Mouse (Mus musculus) cerebellum, adult 2 months (tissue): Measurements from ENCODE around the gene Camk2n1. TPM values are rescaled to one million over a fixed set of nuclear protein-coding genes. Genes with fewer than 3 reads are reported as not detected.

Experiments
- DNase-seq, 2 experiments: peaks; one replicate each; pipeline ENCODE4 v3.0.0; 2021
- H3K27ac ChIP-seq: fragments of 200-500 bp; 2 replicates; pipeline ENCODE4 v1.5.1; 2012; ENCODE audit warnings: low read length, control low read depth, inconsistent platforms; ENCODE audit not compliant: insufficient read depth
- H3K27me3 ChIP-seq: fragments of 200-500 bp; 2 replicates; pipeline ENCODE4 v1.6.1; 2012; ENCODE audit warnings: inconsistent platforms, mild to moderate bottlenecking, low read length, moderate library complexity; ENCODE audit not compliant: control insufficient read depth, insufficient read depth
- H3K4me1 ChIP-seq: fragments of 200-500 bp; 2 replicates; pipeline ENCODE4 v1.6.1; 2011; ENCODE audit warnings: low read length; ENCODE audit not compliant: control insufficient read depth, insufficient read depth
- H3K4me3 ChIP-seq: fragments of 200-500 bp; replicated peaks from 2 replicates; pipeline ENCODE3; 2011; ENCODE audit warnings: mild to moderate bottlenecking, low read depth, low read length, control low read depth; ENCODE audit not compliant: insufficient read depth
- CTCF ChIP-seq: fragments of 200-500 bp; IDR thresholded peaks from 2 replicates; pipeline ENCODE4 v1.5.1; 2011; ENCODE audit warnings: low read depth, mild to moderate bottlenecking, control low read depth, low read length, moderate library complexity, borderline replicate concordance; ENCODE audit not compliant: insufficient read depth
- POLR2A ChIP-seq: fragments of 200-500 bp; IDR thresholded peaks from 2 replicates; pipeline ENCODE4 v1.6.1; 2011; ENCODE audit warnings: low read length, control low read depth, borderline replicate concordance; ENCODE audit not compliant: insufficient read depth
- WGBS: fragments of 180-500 bp; shearing (Covaris S2); methylation state at CpG from one replicate; pipeline ENCODE4 v1.1.7; 2018; 5-methylcytosine and 5-hydroxymethylcytosine counted together
- polyA plus RNA-seq: library from polyadenylated mRNA; depleted of rRNA; stranded (reverse); fragments of >200 nt; gene quantifications from 2 replicates; pipeline ENCODE4 v1.2.3, GENCODE M21; 2012

Camk2n1 gene
- polyA plus RNA-seq, 1 experiment, result 109 TPM

DNA sequence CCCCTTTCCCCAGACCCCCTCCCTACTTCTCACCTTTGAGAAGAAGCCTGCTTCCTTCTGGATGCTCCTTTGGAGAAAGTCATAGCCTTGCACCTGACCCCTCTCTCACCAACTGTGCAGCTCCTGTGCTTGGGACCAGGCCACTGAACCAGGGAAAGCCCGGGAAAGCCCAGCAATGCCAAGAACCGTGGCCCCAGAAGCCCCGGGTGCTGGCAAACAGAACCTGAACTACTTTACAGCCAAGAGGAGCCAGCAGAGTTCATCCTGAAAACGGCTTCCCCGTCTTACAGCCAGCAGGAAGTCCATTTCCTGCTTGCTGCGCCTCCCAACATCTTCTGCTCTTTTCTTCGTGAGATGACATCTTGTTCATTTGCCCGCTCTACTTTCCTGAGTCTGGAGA lies 28.6 kb downstream of the Camk2n1 start:
- H3K4me3 ChIP-seq, result no peak overlapping the region
- no peak for TF ChIP-seq CTCF
- no peak for TF ChIP-seq POLR2A
- H3K4me1 ChIP-seq, result 0 out of 2 replicates have a peak, but pooled peaks cover under 1% of the 10 kb centered on the region
- WGBS, result 10% methylated on average over 8 of the region's 8 CpGs
- no peak for DNase-seq
- H3K27me3 ChIP-seq, result no peaks in the 10 kb centered on the region
- H3K27ac ChIP-seq, result no peak overlapping the region

DNA sequence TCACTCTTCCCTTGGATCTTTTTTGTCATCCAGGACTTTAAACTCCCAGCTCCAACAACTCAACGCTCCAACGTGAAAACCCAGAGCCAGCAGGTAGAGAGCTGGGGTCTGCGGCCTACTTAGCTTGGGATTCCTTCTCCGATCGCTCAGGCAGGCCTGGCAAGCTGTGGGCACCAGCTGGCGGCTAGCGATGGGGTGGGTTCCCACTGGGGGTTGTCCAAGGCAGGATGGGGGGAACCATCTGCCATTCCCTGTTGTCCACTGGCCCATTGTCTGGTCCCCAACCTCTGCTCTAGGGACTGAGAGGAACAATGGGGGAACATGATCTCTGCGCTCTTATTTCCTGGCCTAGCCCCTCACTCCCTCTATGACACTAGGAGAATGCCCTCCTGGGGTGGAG lies 34.1 kb downstream of the Camk2n1 start:
- DNase-seq, result peak in 1 of 2 experiments; percentile 25
- TF ChIP-seq POLR2A (no peak), CTCF (no peak)
- peaks cover 10% of the 10 kb centered on the region for H3K4me1 ChIP-seq
- H3K27ac ChIP-seq, result no peak overlapping the region
- H3K27me3 ChIP-seq, result no peaks in the 10 kb centered on the region
- no peak overlapping the region for H3K4me3 ChIP-seq
- WGBS, result 17% methylated on average over 8 of the region's 8 CpGs

DNA sequence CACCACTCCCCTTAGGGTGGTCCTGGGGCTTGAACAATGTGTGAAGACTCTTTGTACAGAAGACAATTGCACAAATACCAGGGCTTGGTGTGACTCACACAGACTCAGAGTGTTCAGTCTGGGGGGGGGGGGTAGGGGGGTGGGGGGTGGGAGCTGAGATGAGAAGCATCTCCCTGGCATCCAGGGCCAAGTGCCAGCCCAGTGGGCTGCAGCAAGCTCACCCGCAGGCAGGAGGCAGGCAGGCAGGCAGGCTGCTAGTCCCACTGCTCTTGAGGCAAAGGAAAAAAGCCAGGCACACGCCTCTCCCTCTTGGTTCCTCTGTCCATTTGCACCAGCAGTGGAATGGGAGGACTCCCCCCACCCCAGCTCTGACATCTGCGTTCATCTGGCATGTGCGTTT lies 37.0 kb downstream of the Camk2n1 start:
- 60% methylated on average over 4 of the region's 4 CpGs for WGBS
- Histone ChIP-seq H3K27ac (no peak overlapping the region), H3K4me1 (peaks cover 27% of the 10 kb centered on the region), H3K4me3 (no peak overlapping the region), H3K27me3 (no peaks in the 10 kb centered on the region)
- TF ChIP-seq CTCF, result no peak
- TF ChIP-seq POLR2A, result no peak
- no peak for DNase-seq

DNA sequence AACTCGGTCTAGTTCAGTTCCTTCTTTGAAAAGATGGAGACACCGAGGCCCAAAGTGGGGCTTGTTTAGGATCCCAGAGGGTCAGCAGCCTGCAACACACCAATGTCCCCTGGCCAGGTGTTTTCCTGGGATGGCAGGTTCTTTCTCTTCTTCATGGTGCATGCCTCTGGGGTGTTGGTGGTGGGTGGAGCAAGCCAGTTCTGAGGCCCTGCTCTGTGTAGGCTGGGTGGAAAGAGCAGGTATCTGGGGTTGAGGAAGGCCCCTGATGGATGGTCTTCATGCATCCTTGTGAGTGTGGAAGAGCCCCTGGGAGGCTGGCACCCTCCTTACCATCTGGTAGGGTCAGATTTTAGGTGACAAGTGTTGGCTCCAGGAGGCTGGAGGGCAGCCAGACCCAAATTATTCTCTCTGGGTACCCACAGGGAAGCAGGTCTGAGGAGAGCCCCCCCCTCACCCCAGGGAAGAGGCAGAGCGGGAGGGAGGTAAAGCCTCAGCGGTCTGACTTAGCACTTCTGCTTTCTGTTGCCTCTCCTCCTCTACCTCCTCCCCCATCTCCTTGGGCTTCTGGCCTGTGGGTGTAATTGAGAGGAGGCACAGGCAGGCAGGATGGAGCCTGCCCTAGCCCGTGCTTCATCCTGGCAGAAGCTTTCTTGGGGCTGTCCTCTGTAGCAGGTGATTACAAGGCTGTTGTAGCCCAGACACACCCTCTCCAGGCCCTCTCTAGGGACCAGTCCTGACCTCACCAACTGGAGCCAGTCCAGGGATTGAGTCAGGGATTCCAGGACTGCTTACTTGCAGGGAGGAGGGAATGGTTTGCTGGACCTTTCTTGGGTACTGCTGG lies 39.3 kb downstream of the Camk2n1 start:
- Histone ChIP-seq H3K4me1 (peaks cover 21% of the 10 kb centered on the region), H3K4me3 (no peak overlapping the region), H3K27me3 (no peaks in the 10 kb centered on the region), H3K27ac (no peak overlapping the region)
- peak; percentile 37 to 57 for DNase-seq
- TF ChIP-seq POLR2A (no peak), CTCF (no peak)
- WGBS, result 51% methylated on average over 5 of the region's 5 CpGs

DNA sequence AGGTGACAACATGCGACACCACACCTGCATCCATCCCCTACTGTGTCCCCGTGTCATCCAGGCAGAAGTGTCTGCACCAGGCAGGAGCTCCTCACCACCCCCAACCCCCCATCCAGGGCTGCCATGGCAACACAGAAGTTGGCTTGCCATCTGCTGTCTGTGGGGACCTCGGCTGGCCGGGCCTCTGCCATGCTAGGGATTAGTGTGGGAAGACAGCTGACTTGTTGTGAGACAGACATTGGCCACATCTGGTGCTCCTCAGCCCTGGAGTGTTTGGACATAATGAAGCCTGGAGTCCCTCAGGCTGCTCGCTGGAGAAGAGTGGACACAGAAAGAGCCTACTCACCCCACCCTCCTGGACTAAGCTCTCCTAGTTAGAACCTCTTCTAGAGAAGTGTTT lies 40.8 kb downstream of the Camk2n1 start:
- H3K4me3 ChIP-seq, result no peak overlapping the region
- peaks cover 20% of the 10 kb centered on the region for H3K4me1 ChIP-seq
- TF ChIP-seq POLR2A, result no peak
- no peak for TF ChIP-seq CTCF
- 56% methylated on average over 5 of the region's 5 CpGs for WGBS
- no peak overlapping the region for H3K27ac ChIP-seq
- DNase-seq, result no peak
- no peaks in the 10 kb centered on the region for H3K27me3 ChIP-seq

DNA sequence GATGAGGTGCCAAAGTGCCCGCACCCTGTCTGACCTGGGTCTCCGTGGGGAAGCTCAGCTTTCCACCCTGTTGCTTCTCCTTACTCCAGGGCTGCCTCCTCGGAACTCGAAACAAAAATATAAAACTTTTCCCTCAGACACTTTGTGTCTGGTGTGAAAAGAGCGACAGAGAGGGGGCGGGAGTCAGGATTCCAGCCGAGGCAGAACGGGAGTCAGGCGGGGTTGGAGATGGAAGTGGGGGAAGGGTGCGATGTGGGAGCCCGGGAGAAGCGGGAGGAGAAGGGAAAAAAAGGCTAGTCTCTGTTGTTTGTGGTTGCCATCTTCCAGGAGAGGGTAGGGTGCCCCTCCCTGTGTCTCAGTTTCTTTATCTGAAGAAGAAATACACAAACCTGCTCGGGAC lies 41.7 kb downstream of the Camk2n1 start:
- 18% methylated on average over 13 of the region's 13 CpGs for WGBS
- H3K27ac ChIP-seq, result no peak overlapping the region
- H3K27me3 ChIP-seq, result no peaks in the 10 kb centered on the region
- no peak overlapping the region for H3K4me3 ChIP-seq
- no peak for DNase-seq
- no peak for TF ChIP-seq CTCF
- TF ChIP-seq POLR2A, result no peak
- H3K4me1 ChIP-seq, result peaks cover 20% of the 10 kb centered on the region

DNA sequence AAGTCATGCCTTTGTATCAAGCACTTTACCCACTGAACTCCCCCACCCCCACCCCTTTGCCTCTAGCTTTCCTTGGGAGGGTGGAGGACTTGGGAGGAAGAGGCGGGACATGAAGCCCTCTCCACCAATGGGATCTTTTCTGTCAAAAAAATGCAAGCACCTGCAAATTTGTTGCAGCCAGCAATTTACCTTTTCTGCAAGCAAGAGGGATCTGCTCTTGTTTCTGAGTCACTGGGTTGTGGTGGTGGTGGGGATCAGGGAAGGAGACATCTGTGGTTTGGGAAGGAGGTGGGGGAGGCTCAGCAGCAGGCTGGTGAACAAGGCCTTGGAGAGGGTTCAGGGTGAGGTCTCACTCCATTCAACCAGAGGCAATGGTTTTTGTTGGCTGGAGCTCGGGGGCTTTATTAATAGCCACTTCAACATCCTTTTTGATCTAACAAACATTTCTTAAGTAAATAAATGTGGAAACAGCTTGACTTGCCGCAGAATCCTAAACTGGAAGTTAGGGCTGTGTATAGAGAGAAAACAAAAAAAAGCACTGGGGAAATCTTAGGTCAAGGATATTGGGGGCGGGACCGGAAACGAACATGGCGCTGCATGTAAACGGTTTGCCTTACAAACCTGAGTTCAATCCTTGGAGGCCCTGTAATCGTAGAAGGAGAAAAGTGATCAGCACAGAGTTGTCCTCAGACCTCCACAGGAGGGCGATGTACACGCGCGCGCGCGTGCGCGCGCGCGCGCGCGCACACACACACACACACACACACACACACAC lies 42.8 kb downstream of the Camk2n1 start:
- H3K4me1 ChIP-seq, result peaks cover 20% of the 10 kb centered on the region
- TF ChIP-seq POLR2A, result no peak
- no peak for TF ChIP-seq CTCF
- 80% methylated on average over 20 of the region's 24 CpGs for WGBS
- DNase-seq, result no peak
- H3K4me3 ChIP-seq, result no peak overlapping the region
- H3K27ac ChIP-seq, result no peak overlapping the region
- no peaks in the 10 kb centered on the region for H3K27me3 ChIP-seq
